Mouse (Mus musculus) kidney, adult 2 months (tissue): ENCODE data around the gene Odf3l1. TPM values are rescaled to one million over a fixed set of nuclear protein-coding genes. Genes with fewer than 3 reads are reported as not detected.

Experiments used
- DNase-seq: peaks from one replicate; pipeline ENCODE4 v3.0.0; 2021
- H3K27ac ChIP-seq: fragments of 200-500 bp; 2 replicates; pipeline ENCODE4 v1.5.1; 2012; ENCODE audit warnings: low read depth, low read length, control low read depth, inconsistent platforms; ENCODE audit not compliant: insufficient read depth
- H3K27me3 ChIP-seq: fragments of 200-500 bp; replicated peaks from 2 replicates; pipeline ENCODE4 v1.6.1; 2012; ENCODE audit warnings: mild to moderate bottlenecking, moderate library complexity, low read length, inconsistent platforms; ENCODE audit not compliant: control insufficient read depth, insufficient read depth
- H3K36me3 ChIP-seq: fragments of 200-500 bp; 2 replicates; pipeline ENCODE4 v1.6.1; 2012; ENCODE audit warnings: mild to moderate bottlenecking, moderate library complexity, low read length, inconsistent platforms; ENCODE audit not compliant: control insufficient read depth, insufficient read depth
- H3K4me1 ChIP-seq: fragments of 200-500 bp; 2 replicates; pipeline ENCODE4 v1.6.1; 2011; ENCODE audit warnings: low read length; ENCODE audit not compliant: control insufficient read depth, insufficient read depth
- H3K4me3 ChIP-seq: fragments of 200-500 bp; 2 replicates; pipeline ENCODE4 v1.5.1; 2011; ENCODE audit warnings: mild to moderate bottlenecking, low read depth, low read length, control low read depth; ENCODE audit not compliant: insufficient read depth
- CTCF ChIP-seq: fragments of 200-500 bp; conservative IDR thresholded peaks from 2 replicates; pipeline ENCODE4 v1.5.1; 2011; ENCODE audit warnings: low read depth, mild to moderate bottlenecking, control low read depth, low read length, moderate library complexity, mixed read lengths; ENCODE audit not compliant: insufficient read depth, insufficient read length
- POLR2A ChIP-seq: fragments of 200-500 bp; IDR thresholded peaks from one replicate; pipeline ENCODE4 v1.6.1; 2011; ENCODE audit warnings: low read depth, low read length, control low read depth
- WGBS: fragments of 180-500 bp; shearing (Covaris S2); methylation state at CpG from one replicate; pipeline ENCODE4 v1.1.7; 2018; 5-methylcytosine and 5-hydroxymethylcytosine counted together
- polyA plus RNA-seq: library from polyadenylated mRNA; depleted of rRNA; stranded (reverse); fragments of >200 nt; gene quantifications from 2 replicates; pipeline ENCODE4 v1.2.3, GENCODE M21; 2012

The Odf3l1 gene
- polyA plus RNA-seq, 1 experiment, result 2.0 TPM

GRCm38 (mm10) chr9:56900060-56900459 is 35.6 kb upstream of the Odf3l1 start:
- H3K4me1 ChIP-seq, result no peaks in the 10 kb centered on the region
- H3K4me3 ChIP-seq, result no peak overlapping the region
- DNase-seq, result no peak
- no peaks in the 10 kb centered on the region for H3K27me3 ChIP-seq
- H3K27ac ChIP-seq, result no peak overlapping the region
- no peak for TF ChIP-seq POLR2A
- TF ChIP-seq CTCF, result no peak
- H3K36me3 ChIP-seq, result no peaks in the 10 kb centered on the region

GRCm38 (mm10) chr9:56899409-56899808 is 34.9 kb upstream of the Odf3l1 start:
- Histone ChIP-seq H3K27me3 (no peaks in the 10 kb centered on the region), H3K4me1 (no peaks in the 10 kb centered on the region), H3K4me3 (no peak overlapping the region), H3K27ac (no peak overlapping the region), H3K36me3 (no peaks in the 10 kb centered on the region)
- no peak for DNase-seq
- 54% methylated on average over 11 of the region's 11 CpGs for WGBS
- TF ChIP-seq POLR2A (no peak), CTCF (no peak)

- 89% methylated on average over 12 of the region's 12 CpGs for WGBS
- no peaks in the 10 kb centered on the region for H3K4me1 ChIP-seq
Observed at GRCm38 (mm10) chr9:56896779-56897178, 32.3 kb upstream of the Odf3l1 start.

GRCm38 (mm10) chr9:56894006-56894405 is 29.5 kb upstream of the Odf3l1 start:
- no peaks in the 10 kb centered on the region for H3K4me1 ChIP-seq
- no peak for DNase-seq
- no peaks in the 10 kb centered on the region for H3K36me3 ChIP-seq
- TF ChIP-seq CTCF (no peak; the same call in 1 of the 2 replicates), POLR2A (no peak)
- H3K27me3 ChIP-seq, result no peaks in the 10 kb centered on the region
- 8% methylated on average over 3 of the region's 3 CpGs for WGBS
- no peak overlapping the region for H3K27ac ChIP-seq
- H3K4me3 ChIP-seq, result no peak overlapping the region

More at GRCm38 (mm10) chr9:56896779-56897178, 32.3 kb upstream of the Odf3l1 start:
- Histone ChIP-seq H3K36me3 (no peaks in the 10 kb centered on the region), H3K27ac (no peak overlapping the region), H3K4me3 (no peak overlapping the region), H3K27me3 (no peaks in the 10 kb centered on the region)
- TF ChIP-seq CTCF (no peak), POLR2A (no peak)
- DNase-seq, result no peak

GRCm38 (mm10) chr9:56893313-56893712 is 28.8 kb upstream of the Odf3l1 start:
- no peaks in the 10 kb centered on the region for H3K27me3 ChIP-seq
- no peak overlapping the region for H3K27ac ChIP-seq
- 82% methylated on average over 8 of the region's 8 CpGs for WGBS
- H3K4me1 ChIP-seq, result no peaks in the 10 kb centered on the region
- no peak for TF ChIP-seq CTCF
- TF ChIP-seq POLR2A, result no peak
- DNase-seq, result no peak
- no peaks in the 10 kb centered on the region for H3K36me3 ChIP-seq
- H3K4me3 ChIP-seq, result no peak overlapping the region

- no peaks in the 10 kb centered on the region for H3K36me3 ChIP-seq
- 91% methylated on average over 10 of the region's 10 CpGs for WGBS
- no peak overlapping the region for H3K27ac ChIP-seq
- H3K27me3 ChIP-seq, result no peaks in the 10 kb centered on the region
- TF ChIP-seq CTCF (no peak), POLR2A (no peak)
- no peak for DNase-seq
- no peak overlapping the region for H3K4me3 ChIP-seq
- H3K4me1 ChIP-seq, result no peaks in the 10 kb centered on the region
Observed at GRCm38 (mm10) chr9:56892111-56892510, 27.6 kb upstream of the Odf3l1 start.

GRCm38 (mm10) chr9:56891517-56892011 is 27.1 kb upstream of the Odf3l1 start:
- Histone ChIP-seq H3K4me3 (no peak overlapping the region), H3K27ac (no peak overlapping the region), H3K36me3 (no peaks in the 10 kb centered on the region), H3K4me1 (no peaks in the 10 kb centered on the region), H3K27me3 (no peaks in the 10 kb centered on the region)
- TF ChIP-seq CTCF (peak; percentile 66), POLR2A (no peak)
- peak; percentile 78 for DNase-seq
- WGBS, result 40% methylated on average over 12 of the region's 12 CpGs
